Mouse (Mus musculus): ENCODE data around the gene Pkd1.

GRCm38 (mm10) chr17:24549618-24550415 is at the start of gene Pkd1:
- no peak for TF ChIP-seq CTCF (IDR thresholded peaks at IDR 0.05; ENCODE audit: borderline replicate concordance, extremely low read depth, insufficient read depth, insufficient read length)
- peak; percentile 100 for TF ChIP-seq POLR2A (IDR thresholded peaks at IDR 0.05; ENCODE audit: borderline replicate concordance, extremely low read depth, insufficient read depth, insufficient read length, poor library complexity, severe bottlenecking)

Measured in brain, embryonic 14.5 days (tissue).